Mouse (Mus musculus) kidney, embryonic 16.5 days (tissue): ENCODE results near the gene Slc26a5. TPM values are rescaled to one million over a fixed set of nuclear protein-coding genes. Genes with fewer than 3 reads are reported as not detected.
A peak's percentile ranks its signal among the peaks of the same experiment; 100 is the strongest.

Experiments used
- ATAC-seq: fragments of 200-750 bp; cut with Nextera tagmentation; 2 replicates; pipeline ENCODE4 v1.8.0; 2017; ENCODE audit warnings: moderate TSS enrichment; ENCODE audit not compliant: low FRiP score, low TSS enrichment
- H3K27ac ChIP-seq: fragments of 300-500 bp; sonication (generic); 2 replicates; pipeline ENCODE4 v1.5.1; 2014; ENCODE audit warnings: low read length
- H3K27me3 ChIP-seq: fragments of 300-500 bp; sonication (generic); 2 replicates; pipeline ENCODE4 v1.6.1; 2014; ENCODE audit warnings: low read length, control low read depth, mixed read lengths; ENCODE audit not compliant: insufficient read depth
- H3K36me3 ChIP-seq: fragments of 300-500 bp; sonication (generic); 2 replicates; pipeline ENCODE4 v1.6.1; 2014; ENCODE audit warnings: low read length, control low read depth, mixed read lengths; ENCODE audit not compliant: insufficient read depth
- H3K4me1 ChIP-seq: fragments of 300-500 bp; sonication (generic); 2 replicates; pipeline ENCODE4 v1.6.1; 2014; ENCODE audit warnings: low read length, control low read depth, mixed read lengths; ENCODE audit not compliant: insufficient read depth
- H3K4me2 ChIP-seq: fragments of 300-500 bp; sonication (generic); replicated peaks from 2 replicates; pipeline ENCODE4 v1.6.1; 2014; ENCODE audit warnings: low read depth, low read length
- H3K4me3 ChIP-seq: fragments of 300-500 bp; sonication (generic); 2 replicates; pipeline ENCODE4 v1.5.1; 2014; ENCODE audit warnings: mild to moderate bottlenecking, low read length
- H3K9ac ChIP-seq: fragments of 300-500 bp; sonication (generic); replicated peaks from 2 replicates; pipeline ENCODE4 v1.6.1; 2014; ENCODE audit warnings: low read length
- H3K9me3 ChIP-seq: fragments of 300-500 bp; sonication (generic); 2 replicates; pipeline ENCODE4 v1.6.1; 2016; ENCODE audit warnings: low read length, control low read depth
- WGBS: fragments of 180-500 bp; shearing (Covaris S2); extraction: QIAGEN DNeasy Blood & Tissue Kit; methylation state at CpG from one replicate; pipeline ENCODE4 v1.1.7; 2014; 5-methylcytosine and 5-hydroxymethylcytosine counted together
- polyA plus RNA-seq: library from polyadenylated mRNA; unstranded; fragments of >200 nt; fragmentation: Nextera tagmentation; extraction: Ambion mirVana; gene quantifications from 2 replicates; pipeline ENCODE4 v1.2.1, GENCODE M21; 2015

The Slc26a5 gene
- polyA plus RNA-seq, 1 experiment from 2014 or later: not detected

DNA sequence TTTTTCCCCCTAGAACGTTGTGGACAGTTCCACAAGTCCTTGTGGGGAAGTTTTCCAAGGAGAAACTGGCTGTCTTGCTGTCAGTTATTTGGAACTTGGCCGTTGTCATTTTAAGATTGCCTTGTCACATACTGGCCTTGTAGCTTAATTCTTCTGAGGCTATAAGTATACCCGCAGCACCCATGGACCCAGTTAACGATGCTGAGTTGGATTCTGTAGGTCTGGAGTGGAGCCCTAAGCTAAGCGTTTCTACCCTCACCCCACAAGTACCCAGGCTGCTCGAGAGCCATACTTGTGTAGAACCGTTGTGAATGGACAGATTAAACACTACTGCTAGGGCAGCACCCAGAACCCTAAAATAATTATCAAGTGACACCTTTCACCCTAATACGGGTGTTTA, 1.3 kb upstream of the Slc26a5 start:
- no peak for ATAC-seq
- no peak overlapping the region for H3K27ac ChIP-seq
- no peaks in the 10 kb centered on the region for H3K36me3 ChIP-seq
- H3K27me3 ChIP-seq: 0 out of 2 replicates have a peak, but pooled peaks cover 2% of the 10 kb centered on the region
- no peak overlapping the region for H3K9ac ChIP-seq
- H3K4me2 ChIP-seq: no peak overlapping the region
- H3K9me3 ChIP-seq: no peaks in the 10 kb centered on the region
- no peak overlapping the region for H3K4me3 ChIP-seq
- 60% methylated on average over 8 of the region's 8 CpGs for WGBS
- peaks cover 6% of the 10 kb centered on the region; the same call in 1 of the 2 replicates for H3K4me1 ChIP-seq

DNA sequence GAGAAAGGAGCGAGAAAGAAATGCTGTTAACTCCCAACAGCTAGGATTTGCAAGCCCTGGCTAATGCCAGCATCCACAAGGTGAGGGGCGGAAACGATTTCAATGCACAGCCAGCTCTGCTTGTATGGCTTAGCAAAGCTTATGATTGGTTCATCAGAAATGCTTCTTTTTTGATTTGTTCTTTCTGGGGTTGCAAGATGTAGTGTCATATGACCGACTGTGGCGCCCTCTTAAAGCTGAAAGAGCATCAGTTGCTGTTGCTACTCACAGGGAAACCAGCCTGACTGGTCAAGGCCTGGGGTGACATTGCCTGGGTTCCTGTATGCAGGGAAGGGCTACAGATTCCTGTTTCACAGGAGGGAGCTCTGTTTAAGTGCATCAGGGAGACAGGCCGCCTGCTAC, 908 bp upstream of the Slc26a5 start:
- Histone ChIP-seq H3K27me3 (0 out of 2 replicates have a peak, but pooled peaks cover 2% of the 10 kb centered on the region), H3K4me2 (peak overlapping the region; percentile 51), H3K27ac (no peak overlapping the region), H3K9ac (no peak overlapping the region), H3K4me3 (no peak overlapping the region), H3K4me1 (peaks cover 6% of the 10 kb centered on the region; the same call in 1 of the 2 replicates), H3K9me3 (no peaks in the 10 kb centered on the region), H3K36me3 (no peaks in the 10 kb centered on the region)
- WGBS: 10% methylated on average over 6 of the region's 6 CpGs
- no peak for ATAC-seq

DNA sequence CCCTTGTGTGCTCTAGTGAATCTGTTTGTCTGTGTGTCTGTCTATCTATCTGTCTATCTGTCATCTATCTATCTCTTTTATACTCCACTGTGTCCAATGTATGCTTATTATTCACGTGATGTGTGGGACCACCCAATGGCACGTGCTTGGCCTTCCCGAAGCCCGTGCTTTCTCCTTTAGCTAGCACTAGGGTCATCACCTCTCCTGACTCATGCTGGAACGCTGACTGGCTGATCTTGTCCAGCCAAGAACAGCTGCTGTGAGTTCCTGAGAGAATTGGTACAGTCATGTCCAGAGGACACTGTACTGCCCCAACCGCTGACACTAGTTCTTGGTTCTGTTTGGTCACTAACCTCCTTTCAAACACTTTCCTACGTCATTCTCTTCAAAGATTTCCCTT, 6.8 kb downstream of the Slc26a5 start:
- H3K27ac ChIP-seq: no peak overlapping the region
- ATAC-seq: no peak
- H3K27me3 ChIP-seq: no peaks in the 10 kb centered on the region
- H3K9ac ChIP-seq: no peak overlapping the region
- WGBS: 83% methylated on average over 7 of the region's 7 CpGs
- H3K4me2 ChIP-seq: no peak overlapping the region
- H3K4me1 ChIP-seq: no peaks in the 10 kb centered on the region
- H3K4me3 ChIP-seq: no peak overlapping the region
- no peaks in the 10 kb centered on the region for H3K36me3 ChIP-seq
- no peaks in the 10 kb centered on the region for H3K9me3 ChIP-seq

DNA sequence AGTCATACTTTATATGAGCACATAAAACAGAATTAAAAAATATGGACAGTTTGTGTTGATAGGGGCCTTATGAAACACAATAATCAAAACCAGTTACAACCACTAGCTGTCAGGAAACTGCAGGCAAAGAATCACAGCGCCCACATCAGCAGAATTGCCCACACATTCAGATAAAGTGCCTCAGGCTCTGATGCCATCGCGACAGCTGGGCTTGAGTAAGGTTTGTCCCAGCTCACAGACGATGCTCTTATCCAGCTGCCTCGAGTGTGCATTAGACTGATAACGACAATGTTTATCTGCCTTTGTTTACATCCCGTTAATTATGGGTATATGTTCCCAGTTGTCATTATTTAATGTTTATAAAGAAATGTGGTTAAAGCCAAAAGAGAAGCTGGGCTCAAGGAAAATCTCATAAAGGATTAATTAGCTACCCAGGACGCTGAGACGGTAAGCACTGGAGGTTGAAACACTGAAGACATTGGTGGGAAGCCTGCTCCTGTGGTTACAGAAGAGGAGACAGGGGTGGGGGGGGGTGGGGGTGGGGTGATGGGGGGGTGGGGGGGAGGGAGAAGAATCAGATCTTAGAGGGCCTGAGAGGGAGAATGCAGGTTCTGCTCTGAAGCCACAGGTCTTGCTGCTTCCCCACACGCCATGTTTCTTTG, 13.6 kb downstream of the Slc26a5 start:
- no peak for ATAC-seq
- H3K4me3 ChIP-seq: no peak overlapping the region
- no peaks in the 10 kb centered on the region for H3K27me3 ChIP-seq
- H3K9me3 ChIP-seq: no peaks in the 10 kb centered on the region
- H3K27ac ChIP-seq: no peak overlapping the region
- H3K9ac ChIP-seq: no peak overlapping the region
- no peaks in the 10 kb centered on the region for H3K4me1 ChIP-seq
- no peak overlapping the region for H3K4me2 ChIP-seq
- no peaks in the 10 kb centered on the region for H3K36me3 ChIP-seq
- 69% methylated on average over 10 of the region's 10 CpGs for WGBS

DNA sequence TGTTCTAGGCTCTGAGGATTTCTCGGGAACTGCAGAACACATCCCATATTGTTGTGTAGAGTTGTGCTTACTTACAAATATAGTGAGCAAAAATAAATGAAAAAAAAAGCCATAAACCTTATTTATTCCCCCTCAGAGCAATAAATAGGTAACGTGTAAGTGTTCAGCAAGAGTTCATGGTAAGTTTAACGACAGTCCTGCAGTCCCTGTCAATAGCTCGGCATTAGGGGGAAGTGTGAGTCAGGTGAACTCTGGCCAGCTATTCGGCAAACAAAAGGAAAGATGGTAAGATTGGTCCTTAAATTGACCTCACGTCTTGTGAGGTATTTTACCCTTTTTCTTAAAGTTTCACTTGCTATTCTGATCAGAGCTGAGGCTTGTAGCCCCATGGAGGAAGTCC, 18.0 kb downstream of the Slc26a5 start:
- no peak overlapping the region for H3K4me2 ChIP-seq
- H3K4me3 ChIP-seq: no peak overlapping the region
- no peaks in the 10 kb centered on the region for H3K36me3 ChIP-seq
- ATAC-seq: no peak
- no peaks in the 10 kb centered on the region for H3K27me3 ChIP-seq
- H3K9ac ChIP-seq: no peak overlapping the region
- no peaks in the 10 kb centered on the region for H3K4me1 ChIP-seq
- H3K27ac ChIP-seq: no peak overlapping the region
- WGBS: 45% methylated on average over 6 of the region's 6 CpGs
- H3K9me3 ChIP-seq: no peaks in the 10 kb centered on the region

DNA sequence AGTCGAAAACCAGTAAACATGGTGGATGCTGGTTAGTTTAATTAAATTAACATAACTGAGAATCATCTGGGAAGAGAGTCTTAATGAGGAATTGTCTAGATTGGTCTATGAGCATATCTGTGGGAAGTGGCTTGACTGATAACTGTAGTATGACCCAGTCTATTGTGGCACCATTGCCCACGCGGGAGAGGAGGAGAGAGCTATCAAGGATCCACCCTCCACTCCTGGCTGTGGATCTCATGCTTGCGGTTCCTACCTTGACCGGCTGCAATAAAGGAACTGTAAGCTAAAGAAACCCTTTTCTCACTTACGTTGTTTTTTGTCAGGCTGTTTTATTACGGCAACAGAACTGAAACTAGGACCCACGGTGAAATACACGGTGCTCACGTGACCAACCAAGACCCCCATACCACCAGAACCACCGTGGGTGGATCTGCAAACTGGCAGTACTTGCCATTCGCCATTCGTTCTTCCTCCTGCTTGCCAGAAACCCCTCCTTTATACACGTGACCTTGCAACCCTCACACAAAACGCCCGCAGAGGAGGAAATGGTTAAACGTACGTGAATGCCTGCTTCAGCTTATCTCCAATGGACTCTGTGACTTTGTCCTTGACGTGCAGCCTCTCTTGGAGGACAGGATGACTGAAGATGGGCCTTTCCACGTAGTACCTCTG, 18.7 kb downstream of the Slc26a5 start:
- 80% methylated on average over 20 of the region's 20 CpGs for WGBS
- no peak overlapping the region for H3K9ac ChIP-seq

DNA sequence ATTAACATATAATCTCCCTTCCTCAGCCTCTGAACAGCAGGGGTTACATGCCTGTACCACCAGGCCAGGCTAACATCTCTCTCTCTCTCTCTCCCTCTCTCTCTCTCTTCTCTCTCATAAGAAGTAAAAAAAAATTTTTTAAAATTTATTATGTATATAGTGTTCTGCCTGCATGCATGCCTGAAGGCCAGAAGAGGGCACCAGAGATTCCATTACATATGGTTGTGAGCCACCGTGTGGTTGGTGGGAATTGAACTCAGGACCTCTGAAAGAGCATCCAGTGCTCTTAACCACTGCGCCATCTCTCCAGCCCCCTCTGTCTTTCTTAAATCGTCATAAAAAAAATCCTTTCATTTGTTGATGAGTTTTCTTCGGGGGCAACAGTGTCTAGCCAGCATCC, 20.7 kb downstream of the Slc26a5 start:
- ATAC-seq: no peak
- WGBS: 66% methylated on average over 4 of the region's 4 CpGs
- Histone ChIP-seq H3K27me3 (no peaks in the 10 kb centered on the region), H3K4me2 (no peak overlapping the region), H3K27ac (no peak overlapping the region), H3K4me3 (no peak overlapping the region), H3K4me1 (no peaks in the 10 kb centered on the region), H3K9ac (no peak overlapping the region), H3K9me3 (no peaks in the 10 kb centered on the region), H3K36me3 (no peaks in the 10 kb centered on the region)

More for the DNA sequence above, 18.7 kb downstream of the Slc26a5 start:
- H3K36me3 ChIP-seq: no peaks in the 10 kb centered on the region
- H3K9me3 ChIP-seq: no peaks in the 10 kb centered on the region
- no peak overlapping the region for H3K27ac ChIP-seq
- ATAC-seq: no peak
- H3K4me1 ChIP-seq: no peaks in the 10 kb centered on the region
- no peak overlapping the region for H3K4me3 ChIP-seq
- H3K4me2 ChIP-seq: no peak overlapping the region
- no peaks in the 10 kb centered on the region for H3K27me3 ChIP-seq

DNA sequence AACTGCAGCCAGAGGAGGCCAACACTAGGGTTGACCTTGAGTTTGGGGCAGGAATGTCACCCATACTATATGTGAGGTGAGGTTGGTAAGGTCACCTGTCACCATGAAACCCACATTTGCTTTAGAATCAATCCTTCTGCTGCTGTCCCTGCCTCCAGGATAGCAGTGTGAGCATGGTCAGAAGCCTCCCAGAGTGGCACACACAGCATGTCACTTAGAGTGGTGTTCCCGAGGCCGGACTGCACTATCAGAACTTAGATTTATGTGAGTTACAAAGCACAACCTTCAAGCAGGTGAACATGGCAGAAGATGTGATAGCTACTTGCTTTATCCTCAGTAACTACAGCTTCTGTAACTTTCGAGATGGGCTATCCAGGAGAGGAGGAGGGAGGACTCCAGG, 33.6 kb downstream of the Slc26a5 start:
- Histone ChIP-seq H3K9me3 (no peaks in the 10 kb centered on the region), H3K27ac (no peak overlapping the region), H3K27me3 (no peaks in the 10 kb centered on the region), H3K9ac (no peak overlapping the region), H3K4me3 (no peak overlapping the region), H3K4me2 (no peak overlapping the region), H3K4me1 (no peaks in the 10 kb centered on the region), H3K36me3 (no peaks in the 10 kb centered on the region)
- 70% methylated on average over 3 of the region's 3 CpGs for WGBS
- ATAC-seq: no peak

DNA sequence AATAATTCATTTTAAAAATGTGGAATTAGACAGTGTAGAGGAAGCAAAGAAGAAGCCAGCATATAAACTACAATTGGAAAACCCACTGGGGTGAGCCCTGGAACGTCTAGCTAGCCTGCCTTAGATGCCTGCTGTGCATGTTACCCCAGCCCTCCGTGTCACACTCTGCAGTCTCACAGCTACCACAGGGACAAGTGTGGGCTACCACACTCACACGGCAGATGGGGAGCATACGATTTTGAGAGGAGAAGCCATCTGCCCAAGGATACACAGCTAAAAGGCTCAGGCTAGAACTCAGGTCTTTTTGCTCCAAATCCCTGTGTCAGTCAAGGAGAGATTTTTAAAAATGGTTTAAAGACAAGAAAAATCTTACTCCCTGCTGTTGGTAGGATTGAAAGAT, 36.5 kb downstream of the Slc26a5 start:
- no peaks in the 10 kb centered on the region for H3K4me1 ChIP-seq
- ATAC-seq: no peak
- H3K27me3 ChIP-seq: no peaks in the 10 kb centered on the region
- H3K4me2 ChIP-seq: no peak overlapping the region
- no peaks in the 10 kb centered on the region for H3K36me3 ChIP-seq
- no peak overlapping the region for H3K27ac ChIP-seq
- H3K9ac ChIP-seq: no peak overlapping the region
- H3K9me3 ChIP-seq: no peaks in the 10 kb centered on the region
- 77% methylated on average over 4 of the region's 4 CpGs for WGBS
- no peak overlapping the region for H3K4me3 ChIP-seq

DNA sequence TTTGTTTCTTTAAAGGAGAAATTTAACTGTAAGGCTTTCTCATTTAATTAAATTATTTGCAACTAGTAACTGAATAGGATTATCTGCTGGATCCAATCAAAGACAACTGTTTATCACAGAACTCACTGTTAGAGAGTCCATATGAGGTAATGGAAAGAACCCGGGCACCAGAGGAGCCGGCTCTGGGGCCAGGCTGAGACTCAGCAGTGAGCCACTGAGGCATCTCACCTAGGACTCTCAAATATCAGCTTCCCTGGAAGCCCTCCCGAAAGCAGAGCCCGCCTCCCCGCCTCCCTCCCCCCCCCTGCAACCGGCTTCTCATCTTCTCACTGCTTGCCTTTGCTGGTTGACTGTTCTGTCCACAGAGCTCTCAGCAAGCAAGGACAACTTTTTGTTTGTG, 37.8 kb downstream of the Slc26a5 start:
- no peaks in the 10 kb centered on the region for H3K4me1 ChIP-seq
- ATAC-seq: peak; percentile 73; the same call in 1 of the 2 replicates
- no peak overlapping the region for H3K4me3 ChIP-seq
- H3K36me3 ChIP-seq: no peaks in the 10 kb centered on the region
- WGBS: 17% methylated on average over 6 of the region's 6 CpGs
- no peak overlapping the region for H3K9ac ChIP-seq
- H3K4me2 ChIP-seq: no peak overlapping the region
- H3K27ac ChIP-seq: no peak overlapping the region
- H3K9me3 ChIP-seq: no peaks in the 10 kb centered on the region
- no peaks in the 10 kb centered on the region for H3K27me3 ChIP-seq
